Mouse (Mus musculus) liver, postnatal 0 days (tissue): ENCODE results near the gene Prex1.

Experiments
- CTCF ChIP-seq: sonication (generic); IDR thresholded peaks from 2 replicates; pipeline ENCODE4 v1.5.1; 2016; ENCODE audit warnings: antibody characterized with exemption, low read depth
- EP300 ChIP-seq: IDR thresholded peaks from 2 replicates; pipeline ENCODE4 v1.6.1; 2016; ENCODE audit warnings: antibody characterized with exemption, low read depth, mild to moderate bottlenecking

- TF ChIP-seq CTCF (no peak), EP300 (no peak)
These were observed 78.1 kb downstream of the Prex1 start for GRCm38 (mm10) chr2:166635521-166635920.
